Mouse (Mus musculus) neural tube, embryonic 11.5 days (tissue): ENCODE measurements around the gene Stn1. TPM values are rescaled to one million over a fixed set of nuclear protein-coding genes. Genes with fewer than 3 reads are reported as not detected.

ENCODE experiments used
- ATAC-seq: fragments of 200-750 bp; cut with Nextera tagmentation; 2 replicates; pipeline ENCODE4 v1.8.0; 2017; ENCODE audit warnings: moderate number of reproducible peaks, mild to moderate bottlenecking, moderate TSS enrichment, moderate library complexity; ENCODE audit not compliant: insufficient read depth, low FRiP score, low TSS enrichment
- DNase-seq: peaks from one replicate; pipeline ENCODE4 v3.0.0-alpha.2; 2015; ENCODE audit warnings: low spot score
- H3K27ac ChIP-seq: fragments of 300-500 bp; sonication (generic); 2 replicates; pipeline ENCODE4 v1.5.1; 2014; ENCODE audit warnings: low read depth, mild to moderate bottlenecking, low read length
- H3K27me3 ChIP-seq: fragments of 300-500 bp; sonication (generic); 2 replicates; pipeline ENCODE4 v1.6.1; 2014; ENCODE audit warnings: mild to moderate bottlenecking, low read length, mixed read lengths; ENCODE audit not compliant: control insufficient read depth, insufficient read depth
- H3K36me3 ChIP-seq: fragments of 300-500 bp; sonication (generic); 2 replicates; pipeline ENCODE4 v1.6.1; 2014; ENCODE audit warnings: mild to moderate bottlenecking, low read length, moderate library complexity, mixed read lengths; ENCODE audit not compliant: control insufficient read depth, insufficient read depth
- H3K4me1 ChIP-seq: fragments of 300-500 bp; sonication (generic); 2 replicates; pipeline ENCODE4 v1.6.1; 2014; ENCODE audit warnings: low read length, mixed read lengths; ENCODE audit not compliant: control insufficient read depth, insufficient read depth
- H3K4me2 ChIP-seq: fragments of 300-500 bp; sonication (generic); 2 replicates; pipeline ENCODE4 v1.6.1; 2014; ENCODE audit warnings: low read depth, mild to moderate bottlenecking, moderate library complexity
- H3K4me3 ChIP-seq: fragments of 300-500 bp; sonication (generic); 2 replicates; pipeline ENCODE4 v1.5.1; 2014; ENCODE audit warnings: low read depth, low read length
- H3K9ac ChIP-seq: fragments of 300-500 bp; sonication (generic); 2 replicates; pipeline ENCODE4 v1.6.1; 2014; ENCODE audit warnings: mild to moderate bottlenecking, low read length
- H3K9me3 ChIP-seq: fragments of 300-500 bp; sonication (generic); 2 replicates; pipeline ENCODE4 v1.6.1; 2016; ENCODE audit warnings: low read length; ENCODE audit not compliant: control insufficient read depth
- WGBS: fragments of 180-500 bp; shearing (Covaris S2); extraction: QIAGEN DNeasy Blood & Tissue Kit; methylation state at CpG from one replicate; pipeline ENCODE4 v1.1.7; 2014; 5-methylcytosine and 5-hydroxymethylcytosine counted together
- polyA plus RNA-seq: library from polyadenylated mRNA; unstranded; fragments of >200 nt; fragmentation: Nextera tagmentation; extraction: Ambion mirVana; gene quantifications from 2 replicates; pipeline ENCODE4 v1.2.1, GENCODE M21; 2014

Gene Stn1
- polyA plus RNA-seq, 1 experiment from 2014 or later: 56.7 TPM

DNA sequence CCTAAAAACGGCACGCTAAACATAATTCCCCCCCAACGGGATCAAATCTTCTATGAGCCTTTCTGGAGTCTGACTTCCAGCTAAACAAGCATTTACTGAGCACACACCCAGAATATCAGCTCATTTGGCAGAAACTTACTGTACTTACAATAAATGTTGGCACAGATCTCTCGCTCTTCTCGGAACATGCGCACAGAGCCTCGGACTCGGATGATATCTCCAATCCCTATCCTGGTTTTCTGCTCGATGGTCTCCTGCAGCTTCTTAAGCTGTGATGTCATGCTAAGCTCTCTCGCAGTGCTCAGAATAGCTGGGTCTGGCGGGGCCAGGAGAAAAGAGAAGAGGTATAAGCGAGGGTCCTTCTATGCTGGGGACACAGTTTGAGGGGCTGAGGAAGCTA is 20.4 kb downstream of the Stn1 start:
- 94% methylated on average over 12 of the region's 12 CpGs for WGBS
- Histone ChIP-seq H3K4me2 (no peak overlapping the region), H3K27ac (no peak overlapping the region), H3K27me3 (no peaks in the 10 kb centered on the region), H3K4me3 (no peak overlapping the region), H3K9me3 (no peaks in the 10 kb centered on the region), H3K36me3 (no peaks in the 10 kb centered on the region; the same call in 1 of the 2 replicates), H3K9ac (no peak overlapping the region), H3K4me1 (no peaks in the 10 kb centered on the region)
- ATAC-seq (no peak), DNase-seq (no peak)

DNA sequence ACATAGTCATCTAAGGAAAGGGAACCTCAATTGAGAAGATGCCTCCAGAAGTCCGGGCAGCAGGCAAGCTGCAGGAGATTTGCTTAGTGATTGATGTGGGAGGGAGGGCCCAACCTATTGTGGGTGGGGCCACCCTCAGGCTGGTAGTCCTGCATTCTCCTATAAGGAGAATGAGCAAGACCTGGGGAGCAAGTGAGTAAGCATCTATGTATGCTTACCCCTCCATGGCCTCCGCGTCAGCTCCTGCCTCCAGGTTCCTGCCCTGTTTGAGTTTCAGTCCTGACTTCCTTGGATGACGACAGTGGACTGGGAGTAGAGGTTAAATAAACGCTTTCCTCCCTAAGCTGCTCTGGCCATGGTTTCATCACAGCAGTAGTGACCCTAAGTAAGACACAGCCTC is 22.2 kb downstream of the Stn1 start:
- Histone ChIP-seq H3K36me3 (no peaks in the 10 kb centered on the region; the same call in 1 of the 2 replicates), H3K4me3 (no peak overlapping the region), H3K9me3 (no peaks in the 10 kb centered on the region), H3K27ac (no peak overlapping the region), H3K9ac (no peak overlapping the region), H3K4me1 (peaks cover 5% of the 10 kb centered on the region; the same call in 1 of the 2 replicates), H3K4me2 (no peak overlapping the region), H3K27me3 (no peaks in the 10 kb centered on the region)
- no peak for DNase-seq
- ATAC-seq: no peak
- WGBS: 77% methylated on average over 5 of the region's 5 CpGs

DNA sequence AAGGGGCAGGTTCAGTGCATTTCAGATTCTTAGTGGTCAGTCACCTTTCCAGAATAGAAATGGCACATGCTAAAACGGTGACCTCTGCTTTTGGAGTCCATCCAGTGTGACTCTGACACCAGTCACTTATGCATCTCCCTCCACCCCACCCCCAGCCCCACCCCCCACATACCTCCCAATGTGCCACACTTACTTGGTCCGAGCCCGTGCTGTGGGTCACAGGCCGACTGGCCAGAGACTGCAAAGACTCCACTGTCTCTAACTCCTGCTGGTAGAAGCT is 23.7 kb downstream of the Stn1 start:
- Histone ChIP-seq H3K9ac (no peak overlapping the region), H3K4me3 (no peak overlapping the region), H3K9me3 (no peaks in the 10 kb centered on the region), H3K4me2 (no peak overlapping the region), H3K4me1 (peaks cover 5% of the 10 kb centered on the region; the same call in 1 of the 2 replicates), H3K36me3 (no peaks in the 10 kb centered on the region; the same call in 1 of the 2 replicates), H3K27me3 (no peaks in the 10 kb centered on the region), H3K27ac (no peak overlapping the region)
- DNase-seq (no peak), ATAC-seq (no peak)
- WGBS: 80% methylated on average over 4 of the region's 4 CpGs

DNA sequence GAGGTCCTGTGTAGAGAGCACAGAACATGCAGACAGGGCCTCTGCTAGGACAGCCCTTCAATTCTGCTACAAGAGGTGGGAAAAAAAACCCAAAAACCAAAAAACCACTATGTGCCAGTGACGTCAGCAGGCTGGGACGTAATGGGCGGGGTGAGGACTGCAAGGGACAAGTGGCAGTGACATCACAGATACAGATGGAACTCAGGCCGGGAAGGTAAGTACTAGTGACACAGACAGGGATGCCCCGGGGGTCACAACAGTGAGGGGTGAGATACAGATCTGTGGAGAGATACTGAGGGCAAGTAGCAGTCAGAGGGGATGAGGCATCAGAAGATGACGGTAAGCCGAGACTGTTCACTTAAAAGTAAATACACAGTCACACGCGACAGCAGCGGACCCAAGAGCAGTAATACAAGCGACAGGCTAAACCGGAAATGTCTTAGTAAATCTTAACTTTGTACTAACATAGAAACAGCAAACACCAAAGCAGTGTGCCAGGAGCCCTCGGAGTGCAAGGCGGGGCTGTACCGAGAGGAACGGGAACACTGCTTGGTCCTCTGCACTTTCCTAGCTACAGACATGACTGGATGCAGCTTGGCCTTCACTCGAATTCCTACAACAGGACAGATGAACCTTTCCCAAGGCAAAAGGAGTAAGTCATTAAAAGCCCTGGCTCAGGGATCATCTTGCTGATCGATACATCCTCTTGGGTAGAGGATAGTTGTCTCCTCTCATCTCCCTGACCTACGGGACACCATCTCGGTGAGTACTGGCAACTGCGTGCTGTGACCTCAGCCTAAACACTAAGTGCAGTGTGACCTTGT is 24.3 kb downstream of the Stn1 start:
- Histone ChIP-seq H3K27ac (no peak overlapping the region), H3K4me2 (no peak overlapping the region), H3K27me3 (no peaks in the 10 kb centered on the region), H3K9me3 (no peaks in the 10 kb centered on the region), H3K4me1 (peaks cover 5% of the 10 kb centered on the region; the same call in 1 of the 2 replicates), H3K4me3 (no peak overlapping the region), H3K36me3 (no peaks in the 10 kb centered on the region; the same call in 1 of the 2 replicates), H3K9ac (no peak overlapping the region)
- no peak for DNase-seq
- no peak for ATAC-seq
- WGBS: 92% methylated on average over 21 of the region's 21 CpGs

DNA sequence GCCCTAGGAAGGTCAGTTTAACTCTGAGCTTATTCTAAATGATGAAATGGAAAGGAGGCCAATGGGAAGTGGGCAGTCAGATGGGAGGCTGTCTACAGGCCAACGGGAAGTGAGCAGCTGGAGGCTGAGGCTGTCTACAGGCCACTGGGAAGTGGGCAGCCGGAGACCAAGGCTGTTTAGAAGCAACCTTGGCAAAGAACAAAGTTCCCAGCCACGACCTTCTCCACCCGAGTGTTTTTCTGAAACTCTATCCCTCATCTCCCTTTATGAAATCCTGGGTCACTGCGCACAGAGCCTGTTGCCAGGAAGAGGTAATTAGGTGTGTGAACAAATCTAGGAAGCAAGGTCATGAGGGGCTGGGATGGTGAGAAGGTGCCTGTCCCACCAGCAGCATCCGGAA is 25.3 kb downstream of the Stn1 start:
- H3K27me3 ChIP-seq: no peaks in the 10 kb centered on the region
- 86% methylated on average over 6 of the region's 6 CpGs for WGBS

DNA sequence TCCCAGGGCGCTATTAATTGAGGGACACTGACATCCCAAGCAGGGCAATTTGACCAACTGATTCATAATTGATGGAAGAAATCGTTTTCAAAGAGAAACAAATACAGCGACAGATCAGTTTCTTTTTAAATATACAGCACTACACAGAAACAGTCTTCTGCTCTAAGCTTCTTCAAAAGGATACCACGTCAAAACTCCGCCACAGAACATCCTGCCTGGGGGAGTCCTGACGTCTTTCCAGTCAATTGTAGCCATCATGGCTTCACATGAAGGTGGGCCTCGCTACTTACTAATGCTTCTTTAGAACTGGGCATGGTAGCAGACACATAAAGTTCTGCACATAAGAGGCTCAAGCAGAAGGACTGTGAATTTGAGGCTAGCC is 26.0 kb downstream of the Stn1 start:
- Histone ChIP-seq H3K9ac (peak overlapping the region; percentile 32; the same call in 1 of the 2 replicates), H3K4me2 (no peak overlapping the region)

More for the DNA sequence above, 25.3 kb downstream of the Stn1 start:
- Histone ChIP-seq H3K4me2 (no peak overlapping the region), H3K4me3 (no peak overlapping the region), H3K36me3 (no peaks in the 10 kb centered on the region; the same call in 1 of the 2 replicates), H3K4me1 (peaks cover 5% of the 10 kb centered on the region; the same call in 1 of the 2 replicates), H3K27ac (no peak overlapping the region), H3K9me3 (no peaks in the 10 kb centered on the region), H3K9ac (no peak overlapping the region)
- DNase-seq (no peak), ATAC-seq (no peak)

DNA sequence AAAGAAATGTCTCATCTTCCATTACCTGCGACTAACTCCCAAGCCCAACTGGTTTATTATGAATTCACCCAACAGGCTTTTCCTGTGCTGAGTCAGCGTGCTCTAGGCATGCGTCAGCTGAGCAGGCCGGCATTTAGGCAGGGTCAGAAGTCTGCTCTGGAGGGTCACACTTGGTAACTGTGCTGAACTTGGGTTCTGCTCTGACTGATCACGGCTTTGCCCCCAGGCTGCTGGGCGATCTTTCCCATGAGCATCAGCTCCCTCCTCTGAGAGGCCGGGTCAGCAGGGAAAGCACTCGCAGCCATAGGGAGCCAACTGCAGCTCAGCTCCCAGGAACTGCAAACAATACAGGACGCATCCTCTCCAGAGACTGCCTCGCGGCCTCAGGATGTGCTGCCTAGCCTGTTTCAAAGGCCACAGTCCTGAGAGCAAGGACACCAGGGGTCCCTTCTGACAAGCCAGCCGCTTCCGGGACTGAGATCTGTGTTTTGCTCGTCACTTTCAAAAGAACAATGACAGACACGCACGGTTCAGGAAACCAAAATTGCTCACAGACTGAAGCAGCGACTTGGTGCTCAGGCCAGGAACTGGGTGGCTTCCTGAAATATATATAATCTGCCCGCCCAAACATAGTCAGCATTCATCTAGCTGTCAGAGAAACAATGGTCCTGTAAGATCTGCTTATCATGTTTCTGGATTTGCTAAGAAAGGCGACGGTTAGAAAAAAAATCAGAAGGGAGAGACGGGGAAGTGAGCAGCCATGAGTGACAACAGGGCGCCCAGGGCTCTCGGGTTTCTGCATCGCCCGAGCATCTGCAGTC is 26.6 kb downstream of the Stn1 start:
- ATAC-seq: no peak; the same call in 1 of the 2 replicates
- 50% methylated on average over 25 of the region's 25 CpGs for WGBS
- Histone ChIP-seq H3K4me1 (peaks cover 5% of the 10 kb centered on the region; the same call in 1 of the 2 replicates), H3K4me3 (no peak overlapping the region), H3K36me3 (no peaks in the 10 kb centered on the region; the same call in 1 of the 2 replicates), H3K4me2 (no peak overlapping the region), H3K27ac (peak overlapping the region; percentile 60; the same call in 1 of the 2 replicates), H3K9me3 (no peaks in the 10 kb centered on the region), H3K9ac (peak overlapping the region; percentile 32; the same call in 1 of the 2 replicates), H3K27me3 (no peaks in the 10 kb centered on the region)
- DNase-seq: no peak

More for the DNA sequence above, 26.0 kb downstream of the Stn1 start:
- no peaks in the 10 kb centered on the region; the same call in 1 of the 2 replicates for H3K36me3 ChIP-seq
- no peaks in the 10 kb centered on the region for H3K27me3 ChIP-seq
- H3K9me3 ChIP-seq: no peaks in the 10 kb centered on the region
- H3K4me1 ChIP-seq: peaks cover 5% of the 10 kb centered on the region; the same call in 1 of the 2 replicates
- no peak for DNase-seq
- ATAC-seq: no peak
- H3K27ac ChIP-seq: peak overlapping the region; percentile 60
- H3K4me3 ChIP-seq: no peak overlapping the region
- WGBS: 84% methylated on average over 7 of the region's 7 CpGs

DNA sequence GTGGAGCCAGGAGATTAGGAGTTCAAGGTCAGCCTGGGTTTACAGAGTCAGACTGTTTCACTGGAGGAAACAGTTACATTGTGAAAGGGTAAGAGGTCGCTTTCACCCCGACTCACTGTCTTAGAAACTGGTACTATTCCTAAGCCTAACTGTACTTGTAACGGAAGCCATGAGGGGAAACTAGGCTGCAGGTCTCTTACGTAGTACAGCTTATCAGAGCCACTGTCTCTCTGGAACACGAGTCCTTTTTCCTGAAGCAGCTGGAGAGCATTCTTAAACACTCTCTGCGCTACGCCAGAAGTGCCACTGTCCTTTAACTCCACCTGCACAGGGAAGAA is 27.2 kb downstream of the Stn1 start:
- Histone ChIP-seq H3K9ac (no peak overlapping the region), H3K4me3 (no peak overlapping the region), H3K36me3 (no peaks in the 10 kb centered on the region; the same call in 1 of the 2 replicates), H3K27ac (no peak overlapping the region), H3K4me2 (no peak overlapping the region), H3K9me3 (no peaks in the 10 kb centered on the region), H3K4me1 (peaks cover 5% of the 10 kb centered on the region; the same call in 1 of the 2 replicates), H3K27me3 (no peaks in the 10 kb centered on the region)
- 91% methylated on average over 7 of the region's 7 CpGs for WGBS
- ATAC-seq: no peak
- no peak for DNase-seq
